9 mouse cellular contexts compared by ENCODE assay signal in the genomic region with DNA sequence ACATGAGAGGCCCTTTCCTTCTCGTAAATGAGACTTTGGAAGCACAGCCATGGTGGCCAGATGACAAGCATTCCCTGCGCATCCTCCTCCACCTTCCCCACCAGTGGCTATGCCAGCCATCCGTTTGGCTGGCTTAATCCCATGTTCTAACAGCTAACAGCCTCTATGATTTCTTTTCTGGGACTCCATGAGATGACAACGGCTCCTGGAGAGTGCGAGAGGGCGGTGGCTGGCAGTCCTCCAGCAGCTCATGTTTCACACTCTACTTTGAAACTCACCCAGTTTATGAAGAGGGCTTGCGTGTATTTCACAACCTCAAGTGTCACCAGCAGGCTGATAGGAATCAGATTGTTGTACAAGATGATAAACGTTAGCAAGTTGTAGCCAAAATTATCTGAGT.
DNase-seq lines count a peak whose midpoint lies in the region; TF ChIP-seq lines count a peak whose summit lies in the region.
"Had no signal": no experiment of that assay in that cellular context is flagged by ENCODE, and none has a peak within 500 bp of the region (broad histone marks: within the 10 kb centered on the region; RNA-seq: fewer than 3 reads in every experiment).

No protein-coding gene starts in this region.

- no peak for TF ChIP-seq CTCF in heart, adult 2 months (IDR thresholded peaks at IDR 0.05)

- no peak for TF ChIP-seq POLR2A in heart, adult 2 months (IDR thresholded peaks at IDR 0.05; ENCODE audit: insufficient read depth, low read depth, low read length)

- no peak overlapping the region for H3K9ac ChIP-seq in heart, adult 2 months (ENCODE audit: low read depth, low read length)
- H3K9ac ChIP-seq: limb, embryonic 13.5 days had no signal

- WGBS in heart, adult 2 months, result 34% methylated on average over 8 of the region's 8 CpGs

- H3K27me3 ChIP-seq in heart, adult 2 months (ENCODE audit: control insufficient read depth, insufficient read depth, low read length), result no peaks in the 10 kb centered on the region
- H3K27me3 ChIP-seq: limb, embryonic 13.5 days had no signal

- H3K36me3 ChIP-seq in heart, adult 2 months (ENCODE audit: control insufficient read depth, insufficient read depth, low read length), result no peaks in the 10 kb centered on the region
- H3K36me3 ChIP-seq: limb, embryonic 13.5 days had no signal

- no peaks in the 10 kb centered on the region for H3K79me2 ChIP-seq in heart, adult 2 months (replicated peaks; ENCODE audit: control insufficient read depth, insufficient read depth, low read length)

- H3K27ac ChIP-seq in heart, adult 2 months, result no peak overlapping the region
- H3K27ac ChIP-seq: limb, embryonic 13.5 days had no signal

- H3K4me3 ChIP-seq in heart, adult 2 months, result no peak overlapping the region
- H3K4me3 ChIP-seq: limb, embryonic 13.5 days had no signal

- no peak for TF ChIP-seq EP300 in heart, adult 2 months (IDR thresholded peaks at IDR 0.05; ENCODE audit: insufficient read depth, low read depth, low read length)

- H3K4me1 ChIP-seq in heart, adult 2 months (ENCODE audit: control insufficient read depth, insufficient read depth, low read length), result no peaks in the 10 kb centered on the region; the same call in 1 of the 2 replicates

- intact Hi-C loops in heart, adult 2 months (cut with DNase I), result no loop called here

- DNase-seq in cerebellum, postnatal 14 days, result peak; percentile 14 to 40
- no peak for DNase-seq in cerebellum, adult 8-10 months
- DNase-seq in Muller cell, postnatal 12 days (ENCODE audit: inconsistent ontology term), result peak; percentile 50
- DNase-seq in heart, adult 2 months, result peak; percentile 68 to 71
- DNase-seq in left cerebral cortex, adult 18-20 months (ENCODE audit: low spot score in 2 of 2), result peak; percentile 85
- peak; percentile 88 for DNase-seq in right cerebral cortex, adult 18-20 months
- DNase-seq in T-cell, adult 2 months (ENCODE audit: low spot score), result no peak
- DNase-seq in thymus, postnatal 36 days, result no peak

Comparison
In these comparisons a context has a peak if more than half of its experiments do, and no peak if none do; other contexts are left out.
1. DNase-seq: peak in cerebellum, postnatal 14 days (2 of 2), Muller cell, postnatal 12 days (single experiment), heart, adult 2 months (2 of 2), left cerebral cortex, adult 18-20 months (2 of 2) and right cerebral cortex, adult 18-20 months (single experiment); none in cerebellum, adult 8-10 months (single experiment), T-cell, adult 2 months (single experiment) and thymus, postnatal 36 days (0 of 2).